14 mouse cellular contexts compared by ENCODE assay signal in the genomic region with DNA sequence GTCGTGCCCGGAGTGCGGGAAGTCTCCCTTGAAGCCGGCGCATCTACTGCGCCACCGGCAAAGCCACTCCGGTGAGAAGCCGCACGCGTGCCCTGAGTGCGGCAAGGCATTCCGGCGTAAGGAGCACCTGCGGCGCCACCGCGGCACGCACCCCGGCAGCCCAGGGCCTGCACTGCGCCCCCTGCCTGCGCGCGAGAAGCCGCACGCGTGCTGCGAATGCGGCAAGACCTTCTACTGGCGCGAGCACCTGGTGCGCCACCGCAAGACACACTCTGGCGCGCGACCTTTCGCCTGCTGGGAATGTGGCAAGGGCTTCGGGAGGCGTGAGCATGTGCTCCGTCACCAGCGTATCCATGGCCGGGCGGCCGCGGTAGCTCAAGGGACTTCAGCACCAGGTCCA. TPM values are rescaled to one million over a fixed set of nuclear protein-coding genes. Genes with fewer than 3 reads are reported as not detected.
A peak's percentile ranks its signal among the peaks of the same experiment; 100 is the strongest.
DNase-seq lines count a peak whose midpoint lies in the region; ATAC-seq and TF ChIP-seq lines count a peak whose summit lies in the region.
"Had no signal": no experiment of that assay in that cellular context is flagged by ENCODE, and none has a peak within 500 bp of the region (broad histone marks: within the 10 kb centered on the region; RNA-seq: fewer than 3 reads in every experiment).

No protein-coding gene starts in this region.

- H3K4me2 ChIP-seq in hindbrain, postnatal 0 days (ENCODE audit: low read depth, low read length): no peak overlapping the region
- H3K4me2 ChIP-seq in hindbrain, embryonic 11.5 days (replicated peaks; ENCODE audit: low read depth, low read length): no peak overlapping the region
- H3K4me2 ChIP-seq: stomach, embryonic 15.5 days had no signal

- no peaks in the 10 kb centered on the region for H3K4me1 ChIP-seq in hindbrain, postnatal 0 days (ENCODE audit: insufficient read depth, low read length)
- H3K4me1 ChIP-seq in hindbrain, embryonic 11.5 days (replicated peaks; ENCODE audit: control insufficient read depth, insufficient read depth, low read length): no peaks in the 10 kb centered on the region
- H3K4me1 ChIP-seq: stomach, embryonic 15.5 days had no signal

- TF ChIP-seq CTCF in hindbrain, postnatal 0 days (IDR thresholded peaks at IDR 0.05; ENCODE audit: low read depth): 0 out of 2 replicates have a peak, but pooled peaks have one; percentile 9

- WGBS in hindbrain, postnatal 0 days: 61% methylated on average over 45 of the region's 45 CpGs
- 38% methylated on average over 41 of the region's 45 CpGs for WGBS in hindbrain, embryonic 11.5 days

- 0 out of 2 replicates have a peak, but pooled peaks have one; percentile 2 for ATAC-seq in hindbrain, postnatal 0 days
- ATAC-seq in hindbrain, embryonic 11.5 days (ENCODE audit: low FRiP score): no peak
- no peak for ATAC-seq in frontal cortex, adult (ENCODE audit: low TSS enrichment)

- H3K27ac ChIP-seq in hindbrain, postnatal 0 days: no peak overlapping the region
- H3K27ac ChIP-seq in hindbrain, embryonic 11.5 days (ENCODE audit: low read depth, low read length): no peak overlapping the region
- H3K27ac ChIP-seq: stomach, embryonic 15.5 days had no signal

- DNase-seq in cerebellum, adult 18-20 months: peak; percentile 31 to 56
- DNase-seq in cerebellum, postnatal 4 days (ENCODE audit: low spot score in 2 of 2): no peak
- no peak for DNase-seq in hindbrain, postnatal 0 days (ENCODE audit: low spot score)
- DNase-seq in hindbrain, embryonic 11.5 days (ENCODE audit: low spot score): no peak
- DNase-seq in cerebellum, adult 8-10 months: peak; percentile 45
- peak; percentile 54 to 67 for DNase-seq in kidney, postnatal 36 days
- no peak for DNase-seq in left cerebral cortex, adult 8-10 months (ENCODE audit: low spot score in 2 of 2)
- DNase-seq: right cerebral cortex, adult 18-20 months had no signal

- peaks cover 15% of the 10 kb centered on the region for H3K36me3 ChIP-seq in hindbrain, postnatal 0 days (ENCODE audit: insufficient read depth, low read length)
- H3K36me3 ChIP-seq in hindbrain, embryonic 11.5 days (ENCODE audit: control insufficient read depth, insufficient read depth, low read length): 0 out of 2 replicates have a peak, but pooled peaks cover 8% of the 10 kb centered on the region

- no peak overlapping the region for H3K4me3 ChIP-seq in hindbrain, postnatal 0 days (ENCODE audit: low read length)
- H3K4me3 ChIP-seq in hindbrain, embryonic 11.5 days (ENCODE audit: low read depth, low read length): no peak overlapping the region
- H3K4me3 ChIP-seq: stomach, embryonic 15.5 days had no signal

- H3K9me3 ChIP-seq in hindbrain, postnatal 0 days (ENCODE audit: low read length): no peaks in the 10 kb centered on the region
- H3K9me3 ChIP-seq in hindbrain, embryonic 11.5 days (ENCODE audit: control insufficient read depth, low read length): no peaks in the 10 kb centered on the region
- H3K9me3 ChIP-seq: stomach, embryonic 15.5 days had no signal

- no peak overlapping the region for H3K9ac ChIP-seq in hindbrain, postnatal 0 days (replicated peaks; ENCODE audit: low read length)
- no peak overlapping the region for H3K9ac ChIP-seq in hindbrain, embryonic 11.5 days (ENCODE audit: low read depth, low read length)
- H3K9ac ChIP-seq: stomach, embryonic 15.5 days had no signal

- no peaks in the 10 kb centered on the region for H3K27me3 ChIP-seq in hindbrain, postnatal 0 days (ENCODE audit: insufficient read depth, low read length)
- no peaks in the 10 kb centered on the region for H3K27me3 ChIP-seq in hindbrain, embryonic 11.5 days (ENCODE audit: control insufficient read depth, insufficient read depth, low read length)
- H3K27me3 ChIP-seq: stomach, embryonic 15.5 days had no signal

RNA-seq across cellular contexts. Expression of gene Galp, which starts 7.3 kb away (rescaled TPM):
- total RNA-seq in hindbrain, postnatal 0 days (2014; rRNA removed): not detected in 2 replicates
- polyA plus RNA-seq in hindbrain, postnatal 0 days (2015; fragmentation: Nextera tagmentation; extraction: Ambion mirVana): not detected in 2 replicates
- not detected in 2 replicates for polyA plus RNA-seq in hindbrain, embryonic 11.5 days (2014; fragmentation: Nextera tagmentation; extraction: Ambion mirVana)
- total RNA-seq in left cerebral cortex, adult 8-10 months (2022): not detected
- total RNA-seq: gastrocnemius, adult 18-20 months; layer of hippocampus, adult 8-10 months had no signal
- polyA plus RNA-seq: cortical plate, adult 2 months; liver, embryonic 16.5 days; stomach, embryonic 15.5 days had no signal

RNA-seq across cellular contexts. Expression of gene Zfp444, which starts 17.5 kb away (rescaled TPM):
- 84.3 and 105 TPM in 2 replicates for total RNA-seq in hindbrain, postnatal 0 days (2014; rRNA removed)
- polyA plus RNA-seq in hindbrain, postnatal 0 days (2015; fragmentation: Nextera tagmentation; extraction: Ambion mirVana): 69.2 and 70.5 TPM in 2 replicates
- 67.9 and 73.1 TPM in 2 replicates for polyA plus RNA-seq in hindbrain, embryonic 11.5 days (2014; fragmentation: Nextera tagmentation; extraction: Ambion mirVana)
- total RNA-seq in left cerebral cortex, adult 8-10 months (2022): 10 to 100 TPM; 43.8 to 54.2 (median 49.5) TPM

RNA-seq across cellular contexts. Expression of gene Zscan5b, which starts 32.5 kb away (rescaled TPM):
- not detected in 2 replicates for total RNA-seq in hindbrain, postnatal 0 days (2014; rRNA removed)
- polyA plus RNA-seq in hindbrain, postnatal 0 days (2015; fragmentation: Nextera tagmentation; extraction: Ambion mirVana): not detected in 2 replicates
- not detected in 2 replicates for polyA plus RNA-seq in hindbrain, embryonic 11.5 days (2014; fragmentation: Nextera tagmentation; extraction: Ambion mirVana)
- not detected for total RNA-seq in left cerebral cortex, adult 8-10 months (2022)
- total RNA-seq: gastrocnemius, adult 18-20 months; layer of hippocampus, adult 8-10 months had no signal
- polyA plus RNA-seq: cortical plate, adult 2 months; liver, embryonic 16.5 days; stomach, embryonic 15.5 days had no signal

RNA-seq across cellular contexts. Expression of gene Zfp787, which starts 33.7 kb away (rescaled TPM):
- total RNA-seq in hindbrain, postnatal 0 days (2014; rRNA removed): 71.0 and 85.9 TPM in 2 replicates
- 53.9 and 61.4 TPM in 2 replicates for polyA plus RNA-seq in hindbrain, postnatal 0 days (2015; fragmentation: Nextera tagmentation; extraction: Ambion mirVana)
- polyA plus RNA-seq in hindbrain, embryonic 11.5 days (2014; fragmentation: Nextera tagmentation; extraction: Ambion mirVana): 11.3 and 13.0 TPM in 2 replicates
- total RNA-seq in left cerebral cortex, adult 8-10 months (2022): 10 to 100 TPM; 29.2 to 35.3 (median 32.1) TPM

Comparison
In these comparisons a context has a peak if more than half of its experiments do, and no peak if none do; other contexts are left out.
1. DNase-seq: peak in cerebellum, adult 18-20 months (2 of 2), cerebellum, adult 8-10 months (single experiment) and kidney, postnatal 36 days (2 of 2); none in cerebellum, postnatal 4 days (0 of 2), hindbrain, postnatal 0 days (single experiment), hindbrain, embryonic 11.5 days (single experiment) and left cerebral cortex, adult 8-10 months (0 of 2).